Mouse (Mus musculus) midbrain, postnatal 0 days (tissue): ENCODE results near the gene Shb. TPM values are rescaled to one million over a fixed set of nuclear protein-coding genes. Genes with fewer than 3 reads are reported as not detected.

Experiments used
- ATAC-seq: fragments of 200-750 bp; cut with Nextera tagmentation; 2 replicates; pipeline ENCODE4 v1.8.0; 2017; ENCODE audit warnings: moderate number of reproducible peaks, mild to moderate bottlenecking, moderate TSS enrichment, moderate library complexity; ENCODE audit not compliant: low FRiP score
- DNase-seq: peaks from one replicate; pipeline ENCODE4 v3.0.0-alpha.2; 2015; ENCODE audit warnings: low spot score
- H3K27ac ChIP-seq: fragments of 300-500 bp; sonication (generic); 2 replicates; pipeline ENCODE4 v1.5.1; 2014; ENCODE audit warnings: low read depth, mild to moderate bottlenecking, low read length, mixed read lengths
- H3K27me3 ChIP-seq: fragments of 300-500 bp; sonication (generic); 2 replicates; pipeline ENCODE4 v1.6.1; 2014; ENCODE audit warnings: low read length, control low read depth, mixed read lengths; ENCODE audit not compliant: insufficient read depth
- H3K36me3 ChIP-seq: fragments of 300-500 bp; sonication (generic); 2 replicates; pipeline ENCODE4 v1.6.1; 2014; ENCODE audit warnings: low read length, control low read depth, mixed read lengths; ENCODE audit not compliant: insufficient read depth
- H3K4me1 ChIP-seq: fragments of 300-500 bp; sonication (generic); 2 replicates; pipeline ENCODE4 v1.6.1; 2014; ENCODE audit warnings: mild to moderate bottlenecking, control low read depth, antibody characterized with exemption, low read length, mixed read lengths; ENCODE audit not compliant: insufficient read depth
- H3K4me2 ChIP-seq: fragments of 300-500 bp; sonication (generic); 2 replicates; pipeline ENCODE4 v1.6.1; 2014; ENCODE audit warnings: low read depth, mild to moderate bottlenecking, low read length, mixed read lengths; ENCODE audit not compliant: poor library complexity, severe bottlenecking
- H3K4me3 ChIP-seq: fragments of 300-500 bp; sonication (generic); 2 replicates; pipeline ENCODE4 v1.5.1; 2014; ENCODE audit warnings: low read depth, mild to moderate bottlenecking, low read length, moderate library complexity
- H3K9ac ChIP-seq: fragments of 300-500 bp; sonication (generic); replicated peaks from 2 replicates; pipeline ENCODE4 v1.6.1; 2014; ENCODE audit warnings: mild to moderate bottlenecking, low read length, moderate library complexity, mixed read lengths; ENCODE audit not compliant: poor library complexity, severe bottlenecking
- H3K9me3 ChIP-seq: fragments of 300-500 bp; sonication (generic); 2 replicates; pipeline ENCODE4 v1.6.1; 2016; ENCODE audit warnings: low read length, control low read depth
- CTCF ChIP-seq: IDR thresholded peaks from 2 replicates; pipeline ENCODE4 v1.5.1; 2016; ENCODE audit warnings: antibody characterized with exemption, mild to moderate bottlenecking
- WGBS: fragments of 180-500 bp; shearing (Covaris S2); extraction: QIAGEN DNeasy Blood & Tissue Kit; methylation state at CpG from one replicate; pipeline ENCODE4 v1.1.7; 2014; 5-methylcytosine and 5-hydroxymethylcytosine counted together
- polyA plus RNA-seq: library from polyadenylated mRNA; unstranded; fragments of >200 nt; fragmentation: Nextera tagmentation; extraction: Ambion mirVana; gene quantifications from 2 replicates; pipeline ENCODE4 v1.2.1, GENCODE M21; 2015
- total RNA-seq: library from RNA; depleted of rRNA; stranded (reverse); fragments of >200 nt; gene quantifications from 2 replicates; pipeline ENCODE4 v1.2.3, GENCODE M21; 2014

The Shb gene
- total and polyA plus RNA-seq, 2 experiments from 2014 or later = 5.8 to 21.9 TPM

DNA sequence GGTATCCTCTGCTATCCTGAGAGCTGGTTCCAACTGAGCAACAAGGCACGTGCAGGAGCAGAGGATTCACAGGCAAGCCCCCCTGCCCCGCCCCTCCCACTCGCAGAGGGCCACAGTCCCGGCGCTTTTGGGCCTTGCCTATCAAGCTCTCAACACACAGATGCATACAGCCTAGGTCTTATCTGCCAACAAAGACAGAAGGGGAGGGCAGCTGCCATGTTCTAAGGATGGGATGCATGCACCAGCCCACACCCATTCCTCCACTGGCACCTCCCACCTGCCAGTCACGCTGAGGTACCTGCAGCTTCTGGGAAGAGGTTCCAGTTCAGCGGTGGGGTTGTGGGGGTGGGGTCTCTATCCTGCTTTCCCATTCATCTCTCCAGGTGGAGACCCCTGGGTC, 39.2 kb downstream of the Shb start:
- H3K4me1 ChIP-seq = peaks cover 38% of the 10 kb centered on the region
- no peaks in the 10 kb centered on the region for H3K27me3 ChIP-seq
- no peak for ATAC-seq
- no peak for DNase-seq
- H3K4me3 ChIP-seq = no peak overlapping the region
- no peak overlapping the region for H3K4me2 ChIP-seq
- peak overlapping the region; percentile 7; the same call in 1 of the 2 replicates for H3K27ac ChIP-seq
- no peaks in the 10 kb centered on the region for H3K9me3 ChIP-seq
- H3K9ac ChIP-seq = no peak overlapping the region
- 16% methylated on average over 7 of the region's 7 CpGs for WGBS
- TF ChIP-seq CTCF = no peak
- H3K36me3 ChIP-seq = no peaks in the 10 kb centered on the region

DNA sequence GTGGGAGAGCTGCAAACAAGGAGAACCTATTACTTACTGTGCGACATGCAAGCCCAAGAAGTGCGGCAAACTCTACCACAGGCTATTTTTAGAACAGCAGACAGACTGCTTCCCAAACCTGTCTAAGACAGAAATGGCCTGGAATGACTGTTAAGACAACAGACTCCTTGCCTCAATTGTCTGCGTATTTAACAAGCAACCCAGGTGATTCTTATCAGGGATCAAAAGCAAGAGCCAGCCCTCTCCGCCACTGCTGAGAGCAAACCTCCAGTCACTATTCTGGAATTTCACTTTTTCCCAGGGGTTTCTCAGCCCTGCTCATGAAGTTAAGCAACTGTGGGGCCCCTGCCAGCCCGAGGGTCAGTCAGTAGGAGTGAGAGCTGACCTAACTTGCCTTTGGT, 39.6 kb downstream of the Shb start:
- Histone ChIP-seq H3K4me3 (no peak overlapping the region), H3K9me3 (no peaks in the 10 kb centered on the region), H3K4me1 (peaks cover 35% of the 10 kb centered on the region), H3K4me2 (peak overlapping the region; percentile 3; the same call in 1 of the 2 replicates), H3K27me3 (no peaks in the 10 kb centered on the region), H3K9ac (no peak overlapping the region), H3K27ac (peak overlapping the region; percentile 7; the same call in 1 of the 2 replicates), H3K36me3 (no peaks in the 10 kb centered on the region)
- DNase-seq = no peak
- ATAC-seq = no peak
- TF ChIP-seq CTCF = no peak
- 42% methylated on average over 5 of the region's 5 CpGs for WGBS

DNA sequence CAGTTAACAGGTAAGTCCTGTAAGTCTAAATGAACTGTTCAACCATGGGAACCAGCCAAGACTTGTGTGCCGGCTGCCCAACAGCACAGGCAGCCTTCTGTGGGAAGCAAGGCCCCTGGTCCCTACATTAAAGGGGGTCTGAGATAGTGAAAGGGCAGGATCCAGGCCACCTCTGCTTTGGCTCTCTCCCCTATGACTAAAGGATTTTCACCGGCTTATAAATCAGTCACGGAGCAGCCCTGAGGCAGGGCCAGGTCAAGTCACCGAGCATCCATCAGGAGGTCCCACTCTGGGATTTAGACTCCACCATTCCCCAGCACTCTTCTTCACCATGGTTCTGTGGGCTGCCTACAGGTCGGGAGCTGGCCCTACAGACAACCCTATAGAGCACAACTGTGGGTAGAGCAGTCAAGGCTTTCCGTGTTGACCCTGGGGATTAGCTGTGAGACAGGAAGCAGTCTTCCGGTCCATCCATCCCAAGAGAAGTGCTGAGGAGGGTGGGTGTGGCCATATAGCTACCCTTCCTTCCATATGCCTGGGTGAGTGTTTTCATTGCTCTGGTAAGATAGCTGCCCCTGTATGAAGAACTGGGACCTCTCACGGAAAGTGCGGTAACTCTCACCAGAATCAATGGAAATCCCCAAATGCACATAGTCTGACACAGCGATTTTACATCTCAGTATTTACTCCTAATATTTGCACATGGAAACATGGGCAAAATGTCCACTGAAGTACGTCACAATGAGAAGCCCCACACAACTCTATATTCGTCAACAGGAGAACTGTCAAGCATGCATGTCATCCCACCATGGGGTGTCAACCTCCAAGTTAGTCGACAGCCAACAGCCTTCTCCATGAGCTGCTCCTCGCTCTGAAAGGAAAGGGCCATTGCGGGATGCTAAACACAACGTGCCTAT, 40.3 kb downstream of the Shb start:
- peaks cover 35% of the 10 kb centered on the region for H3K4me1 ChIP-seq
- ATAC-seq = no peak
- H3K27ac ChIP-seq = no peak overlapping the region
- WGBS = 53% methylated on average over 16 of the region's 16 CpGs
- H3K27me3 ChIP-seq = no peaks in the 10 kb centered on the region
- TF ChIP-seq CTCF = no peak
- no peaks in the 10 kb centered on the region for H3K9me3 ChIP-seq
- H3K9ac ChIP-seq = no peak overlapping the region
- peak overlapping the region; percentile 3; the same call in 1 of the 2 replicates for H3K4me2 ChIP-seq
- H3K4me3 ChIP-seq = no peak overlapping the region
- DNase-seq = no peak
- no peaks in the 10 kb centered on the region for H3K36me3 ChIP-seq

DNA sequence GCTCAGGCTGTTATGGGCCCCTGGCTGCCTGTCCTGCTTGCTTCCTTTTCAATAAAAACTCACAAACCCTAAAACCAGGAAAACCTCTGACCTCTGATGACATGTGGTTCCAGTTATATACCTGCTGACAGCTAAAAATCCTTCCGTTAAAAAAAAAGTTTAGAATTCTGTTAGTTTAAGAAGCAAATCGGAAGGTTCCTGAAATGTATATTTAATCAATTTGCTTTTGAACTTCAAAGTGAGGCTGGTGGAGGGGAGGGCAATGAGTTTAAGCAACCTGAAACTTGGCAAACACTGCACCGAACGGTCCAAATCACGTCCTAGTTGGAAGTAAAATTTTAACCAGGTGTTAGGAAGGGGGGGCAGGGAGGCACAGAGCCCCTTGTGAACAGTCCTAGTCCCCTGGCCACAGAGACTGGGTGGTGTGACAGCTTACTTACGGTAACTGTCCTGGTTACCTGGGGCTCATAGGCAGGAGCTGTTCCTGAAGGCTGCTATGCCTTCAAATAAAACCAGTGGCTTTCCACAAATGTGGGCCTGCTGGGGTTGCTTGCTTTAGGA, 41.1 kb downstream of the Shb start:
- ATAC-seq (no peak), DNase-seq (no peak)
- H3K27me3 ChIP-seq = no peaks in the 10 kb centered on the region
- TF ChIP-seq CTCF = no peak
- H3K9me3 ChIP-seq = no peaks in the 10 kb centered on the region
- no peak overlapping the region for H3K4me3 ChIP-seq
- H3K36me3 ChIP-seq = no peaks in the 10 kb centered on the region
- H3K4me2 ChIP-seq = no peak overlapping the region
- 50% methylated on average over 6 of the region's 6 CpGs for WGBS
- no peak overlapping the region for H3K9ac ChIP-seq
- no peak overlapping the region for H3K27ac ChIP-seq
- peaks cover 35% of the 10 kb centered on the region for H3K4me1 ChIP-seq

DNA sequence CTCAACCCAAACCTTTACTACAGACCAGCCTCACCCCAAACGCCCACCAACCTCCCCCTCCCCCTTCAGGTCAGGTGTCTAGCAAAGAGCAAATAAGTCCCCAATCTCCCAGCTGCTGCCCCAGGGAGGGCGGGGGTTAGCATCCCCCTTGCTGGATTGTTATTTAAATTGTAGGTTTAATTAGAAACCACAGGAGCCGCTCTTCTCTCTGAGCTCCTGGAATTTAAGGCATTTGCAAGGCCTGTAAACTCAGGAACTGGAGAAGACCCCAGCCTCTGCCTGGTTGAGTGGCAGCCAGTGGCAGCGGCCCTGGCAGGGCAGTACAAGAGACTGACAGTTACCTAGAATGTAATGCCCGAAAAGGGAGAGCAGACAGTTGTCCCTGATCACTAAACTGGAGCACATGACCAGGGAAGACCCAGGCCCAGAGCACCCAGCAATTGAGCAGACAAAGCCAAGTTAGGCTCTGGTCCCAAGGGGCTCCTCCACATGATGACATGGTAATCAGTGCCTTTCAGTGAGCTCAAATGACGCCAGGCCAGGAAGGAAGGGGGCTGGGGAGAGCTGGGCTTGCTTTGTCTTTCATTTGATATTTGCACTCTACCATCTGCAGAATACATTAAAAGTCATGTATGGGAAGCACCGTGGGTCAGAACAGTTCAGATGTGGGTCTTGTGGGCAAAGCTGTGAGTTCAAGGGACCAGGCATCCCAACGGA, 42.1 kb downstream of the Shb start:
- H3K4me3 ChIP-seq = no peak overlapping the region
- no peaks in the 10 kb centered on the region for H3K27me3 ChIP-seq
- TF ChIP-seq CTCF = 0 out of 2 replicates have a peak, but pooled peaks have one; percentile 7
- no peak overlapping the region for H3K4me2 ChIP-seq
- H3K4me1 ChIP-seq = peaks cover 35% of the 10 kb centered on the region
- DNase-seq (no peak), ATAC-seq (no peak)
- no peaks in the 10 kb centered on the region for H3K9me3 ChIP-seq
- 24% methylated on average over 8 of the region's 8 CpGs for WGBS
- H3K27ac ChIP-seq = no peak overlapping the region
- H3K36me3 ChIP-seq = no peaks in the 10 kb centered on the region
- no peak overlapping the region; the same call in 1 of the 2 replicates for H3K9ac ChIP-seq
